Mouse (Mus musculus) retina, postnatal 7 days (tissue): ENCODE data around the gene Tmed9.
"Not testable (repeated sequence)": the region's sequence is repeated elsewhere in the genome, so short reads cannot be mapped to it uniquely, and the experiment has no call there.

Experiments
- DNase-seq: peaks from one replicate; pipeline ENCODE4 v3.0.0-alpha.2; 2012; ENCODE audit warnings: low read depth, low spot score

Tmed9 gene

GRCm38 (mm10) chr13:55606899-55607623, 33.5 kb downstream of the Tmed9 start:
- no peak for DNase-seq

- DNase-seq, result no peak
Measured at GRCm38 (mm10) chr13:55607624-55608006, 34.1 kb downstream of the Tmed9 start.

GRCm38 (mm10) chr13:55611996-55612395, 38.5 kb downstream of the Tmed9 start:
- no peak for DNase-seq

- DNase-seq, result no peak
Measured at GRCm38 (mm10) chr13:55613471-55613870, 39.9 kb downstream of the Tmed9 start.

- DNase-seq, result no peak
Measured at GRCm38 (mm10) chr13:55619328-55619727, 45.8 kb downstream of the Tmed9 start.

- no peak for DNase-seq
Measured at GRCm38 (mm10) chr13:55620275-55620674, 46.7 kb downstream of the Tmed9 start.

- DNase-seq, result not testable (repeated sequence)
Measured at GRCm38 (mm10) chr13:55622156-55622648, 48.7 kb downstream of the Tmed9 start.

GRCm38 (mm10) chr13:55622649-55623541, 49.4 kb downstream of the Tmed9 start, which contains the start of gene Caml:
Gene Caml (plus strand): TSS chr13:55623005.
- peak; percentile 87 for DNase-seq

- peak; percentile 80 for DNase-seq
Measured at GRCm38 (mm10) chr13:55634639-55635127, 61.2 kb downstream of the Tmed9 start, which contains the start of gene Ddx46. Gene Ddx46 (plus strand): TSS chr13:55635027.

GRCm38 (mm10) chr13:55635146-55635571, 61.6 kb downstream of the Tmed9 start:
- DNase-seq, result no peak

- no peak for DNase-seq
Measured at GRCm38 (mm10) chr13:55636185-55636983, 62.9 kb downstream of the Tmed9 start.

- peak; percentile 50 for DNase-seq
Measured at GRCm38 (mm10) chr13:55640480-55640879, 66.9 kb downstream of the Tmed9 start.

GRCm38 (mm10) chr13:55644525-55644924, 71.0 kb downstream of the Tmed9 start:
- DNase-seq, result no peak
